Mouse (Mus musculus) stomach, postnatal 0 days (tissue): ENCODE results near the gene 1700023F06Rik.
"Not testable (repeated sequence)": the region's sequence is repeated elsewhere in the genome, so short reads cannot be mapped to it uniquely, and the experiment has no call there.

ENCODE experiments used
- CTCF ChIP-seq: IDR thresholded peaks from 2 replicates; pipeline ENCODE4 v1.5.1; 2016; ENCODE audit warnings: antibody characterized with exemption, low read depth, mild to moderate bottlenecking, moderate library complexity
- EP300 ChIP-seq: optimal IDR thresholded peaks from 2 replicates; pipeline ENCODE3; 2016; ENCODE audit warnings: antibody characterized with exemption

DNA sequence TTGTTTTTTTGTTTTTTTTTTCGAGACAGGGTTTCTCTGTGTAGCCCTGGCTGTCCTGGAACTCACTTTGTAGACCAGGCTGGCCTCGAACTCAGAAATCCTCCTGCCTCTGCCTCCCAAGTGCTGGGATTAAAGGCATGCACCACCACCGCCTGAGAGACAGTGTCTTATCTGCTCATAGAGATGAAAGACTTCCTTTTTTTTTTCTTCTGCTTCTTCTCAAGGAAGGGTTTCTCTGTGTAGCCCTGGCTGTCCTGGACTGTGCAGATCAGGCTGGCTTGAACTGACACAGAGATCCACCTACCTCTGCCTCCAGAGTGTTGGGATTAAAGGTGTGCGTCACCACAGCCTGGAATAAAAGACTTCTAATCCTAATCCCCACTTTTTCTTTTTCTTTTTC lies 14.4 kb upstream of the 1700023F06Rik start:
- not testable (repeated sequence) for TF ChIP-seq CTCF, EP300
